Mouse (Mus musculus): Measurements from ENCODE around the gene Hmgn1.
"Not testable (repeated sequence)": the region's sequence is repeated elsewhere in the genome, so short reads cannot be mapped to it uniquely, and the experiment has no call there.

- not testable (repeated sequence) for TF ChIP-seq TAL1, GATA1 (IDR thresholded peaks at IDR 0.05; ENCODE audit: low read length)
These were observed 17.2 kb upstream of the Hmgn1 start for GRCm38 (mm10) chr16:96144748-96145109.
